Mouse (Mus musculus): ENCODE measurements around the gene Ppargc1a. TPM values are rescaled to one million over a fixed set of nuclear protein-coding genes. Genes with fewer than 3 reads are reported as not detected.

Ppargc1a gene
- total RNA-seq, 2 experiments from 2014 or later, result 51.4 to 53.7 TPM

DNA sequence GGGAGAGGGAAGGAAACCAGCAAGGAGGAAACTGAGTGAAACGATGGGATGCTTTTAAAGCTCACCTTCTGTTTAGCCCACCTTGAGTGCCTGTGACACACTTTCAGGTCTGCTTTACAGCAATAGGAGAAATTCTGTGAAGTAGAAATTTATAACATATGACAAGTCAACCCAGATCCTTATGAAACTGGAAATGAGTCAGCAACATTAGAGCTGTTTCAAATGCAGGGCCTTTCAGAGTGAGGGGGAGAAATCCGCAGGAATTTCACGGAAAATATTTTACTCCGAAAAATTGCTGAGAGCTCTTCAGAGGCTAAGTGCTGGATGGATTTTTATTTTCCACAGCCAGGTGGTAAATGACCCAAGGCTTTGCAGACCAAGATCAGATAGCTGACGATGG lies 133.6 kb downstream of the Ppargc1a start:
- DNase-seq (ENCODE audit: low spot score in 2 of 2), result peak in 1 of 2 experiments; percentile 53
- intact Hi-C loops (cut with DNase I), result no loop called here

DNA sequence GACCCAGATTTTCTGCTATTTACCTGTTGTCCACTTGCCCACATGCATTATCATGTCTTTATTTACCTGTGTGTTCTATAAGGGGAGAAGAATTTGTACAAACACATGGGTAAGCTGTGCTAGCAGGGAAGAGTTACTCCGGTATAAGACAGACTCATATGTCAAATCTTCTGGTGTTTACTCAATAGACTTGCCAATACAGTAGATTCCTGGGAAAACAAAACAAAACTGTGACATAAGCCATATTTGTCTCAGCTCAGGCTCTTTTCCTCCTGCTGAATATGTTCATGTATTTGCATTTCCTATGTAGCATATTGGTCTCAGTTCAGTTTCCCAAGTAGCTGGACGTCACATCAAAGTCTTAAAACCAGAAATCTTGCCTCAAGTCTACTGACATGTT lies 135.0 kb downstream of the Ppargc1a start:
- intact Hi-C loops (cut with DNase I), result no loop called here
- DNase-seq (ENCODE audit: low spot score in 2 of 2), result no peak

DNA sequence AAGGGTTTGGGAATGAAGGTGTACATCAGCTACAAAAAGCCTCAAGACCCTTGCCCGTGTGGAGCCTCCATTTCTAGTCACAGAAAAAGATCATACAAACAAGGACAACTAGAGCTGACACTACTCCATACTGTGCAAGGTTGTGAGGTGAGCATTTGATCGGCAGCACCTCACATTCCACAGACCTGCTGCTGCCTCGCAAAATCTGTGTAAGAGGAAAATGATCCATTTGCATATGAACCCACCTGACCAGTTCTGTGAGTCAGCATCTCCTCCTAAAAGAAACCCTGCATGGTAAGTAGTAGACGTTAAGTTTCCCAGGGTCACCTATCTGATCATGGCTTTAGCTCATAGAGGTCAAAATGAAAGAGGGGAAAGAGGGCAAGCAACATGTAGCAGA lies 135.5 kb downstream of the Ppargc1a start:
- intact Hi-C loops (cut with DNase I), result no loop called here
- no peak for DNase-seq (ENCODE audit: low spot score in 2 of 2)

DNA sequence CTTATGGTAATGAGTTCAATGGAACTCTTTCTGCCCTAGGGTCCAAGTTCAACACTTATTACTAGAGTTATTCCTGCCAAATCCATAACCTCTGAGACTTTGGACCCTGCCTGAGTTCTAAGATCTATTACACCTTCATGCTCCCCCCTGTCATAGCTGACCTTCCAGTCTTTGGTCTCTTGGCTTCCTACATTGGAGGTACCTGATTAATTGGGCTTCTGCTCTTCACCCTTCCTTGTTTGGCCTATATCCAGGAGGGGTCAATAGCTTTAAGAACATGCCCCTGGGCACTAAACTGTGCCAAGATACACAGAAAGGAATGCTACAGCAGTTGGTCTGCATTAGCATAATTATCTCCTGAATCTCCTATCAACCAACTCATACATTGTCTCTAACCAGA lies 141.1 kb downstream of the Ppargc1a start:
- intact Hi-C loops (cut with DNase I), result no loop called here
- no peak for DNase-seq (ENCODE audit: low spot score in 2 of 2)

DNA sequence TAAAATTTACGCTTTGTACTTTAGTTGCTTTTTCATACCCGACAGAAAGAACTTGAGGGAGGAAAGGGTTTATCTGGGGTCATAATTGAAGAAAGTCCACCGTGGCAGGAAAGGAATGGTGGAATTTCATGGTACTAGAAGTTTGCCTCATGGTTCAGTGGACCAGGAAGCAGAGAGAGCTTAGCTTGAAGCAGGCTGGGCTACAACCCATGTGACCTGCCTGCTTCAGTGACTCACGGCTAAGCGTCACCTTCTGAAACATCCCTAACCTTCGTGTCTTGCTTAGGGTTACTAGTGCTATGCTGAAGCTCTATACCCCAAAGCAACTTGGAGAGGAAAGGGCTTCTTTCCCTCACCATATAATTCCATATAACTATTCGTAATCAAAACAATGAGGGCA lies 151.1 kb downstream of the Ppargc1a start:
- no peak for DNase-seq (ENCODE audit: low spot score in 2 of 2)

DNA sequence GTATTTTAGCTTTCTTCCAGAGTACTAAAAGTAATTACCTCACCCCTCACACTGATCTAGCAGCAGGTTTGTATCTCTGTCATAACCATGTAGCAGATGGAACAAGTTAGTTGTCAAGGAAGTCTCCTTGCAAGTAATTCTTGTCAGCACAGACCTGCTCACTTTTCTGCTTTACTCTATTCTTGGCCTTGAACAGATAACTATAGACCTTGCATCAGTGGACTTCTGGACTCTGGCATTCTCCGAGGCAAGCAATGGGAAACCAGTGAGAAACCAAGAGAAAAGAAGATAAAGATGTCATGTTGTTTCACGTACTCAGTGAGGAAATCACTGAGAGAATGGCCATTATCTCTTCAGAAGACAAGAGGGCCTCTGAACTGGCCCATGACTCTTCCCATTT lies 152.1 kb downstream of the Ppargc1a start:
- no peak for DNase-seq (ENCODE audit: low spot score in 2 of 2)
- intact Hi-C loops (cut with DNase I), result no loop called here

More for the DNA sequence above, 151.1 kb downstream of the Ppargc1a start:
- intact Hi-C loops (cut with DNase I), result no loop called here

DNA sequence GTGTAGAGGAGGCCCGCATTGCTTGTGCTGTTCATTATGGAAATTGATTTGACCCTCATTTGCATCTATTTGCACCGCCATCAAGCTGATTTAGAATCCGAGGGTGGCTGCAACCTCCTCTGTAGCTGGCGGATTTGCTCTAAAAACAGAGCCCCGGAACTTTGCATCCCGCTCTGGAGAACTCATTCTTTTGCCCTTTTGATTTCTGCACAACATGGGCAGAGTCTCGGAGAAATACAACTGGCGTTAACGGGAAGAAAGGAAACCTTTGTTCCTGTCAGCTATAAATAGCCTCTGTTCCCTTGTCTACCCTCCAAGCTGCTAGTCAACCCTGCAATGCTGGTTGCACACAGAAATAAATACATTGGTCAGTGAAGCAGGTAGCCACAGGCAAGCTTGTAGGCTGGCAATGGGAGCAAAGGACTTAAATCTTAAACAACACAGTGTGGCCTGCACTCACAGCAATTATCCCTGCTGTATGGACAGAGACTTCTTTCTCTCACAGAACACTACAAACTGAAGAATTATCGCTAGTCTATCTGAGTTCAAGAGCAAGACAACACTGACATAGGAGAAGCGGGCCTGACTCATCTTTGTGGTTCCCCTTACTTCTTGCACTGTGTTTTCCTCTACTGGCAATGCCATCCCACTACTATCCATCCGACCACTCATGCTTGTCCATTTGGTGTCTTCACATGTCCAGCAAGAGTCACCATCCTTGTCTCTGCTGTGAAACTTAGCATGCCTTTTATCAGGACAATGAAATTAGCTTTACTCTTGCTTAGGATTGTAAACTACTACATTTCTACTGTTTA lies 155.0 kb downstream of the Ppargc1a start:
- intact Hi-C loops (cut with DNase I), result no loop called here
- no peak for DNase-seq (ENCODE audit: low spot score in 2 of 2)

DNA sequence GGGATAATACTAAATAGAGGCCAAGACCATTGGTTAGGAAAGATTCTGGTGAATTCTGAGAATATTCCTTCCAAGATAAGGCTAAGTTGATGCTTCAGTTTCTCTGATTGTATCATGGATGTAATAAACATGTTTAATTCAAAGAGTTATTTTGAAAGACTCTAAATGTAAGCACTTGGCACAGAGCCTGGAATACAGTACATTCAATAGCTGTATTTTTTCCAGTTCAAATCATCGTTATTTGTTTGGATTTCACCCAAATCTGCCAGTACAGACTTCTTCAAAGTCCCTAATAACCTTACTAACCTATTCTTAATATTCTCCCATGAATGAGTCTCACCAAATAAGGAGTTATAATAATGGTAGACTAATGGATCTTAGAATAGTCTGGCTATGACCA lies 157.5 kb downstream of the Ppargc1a start:
- no peak for DNase-seq (ENCODE audit: low spot score in 2 of 2)
- intact Hi-C loops (cut with DNase I), result no loop called here

DNA sequence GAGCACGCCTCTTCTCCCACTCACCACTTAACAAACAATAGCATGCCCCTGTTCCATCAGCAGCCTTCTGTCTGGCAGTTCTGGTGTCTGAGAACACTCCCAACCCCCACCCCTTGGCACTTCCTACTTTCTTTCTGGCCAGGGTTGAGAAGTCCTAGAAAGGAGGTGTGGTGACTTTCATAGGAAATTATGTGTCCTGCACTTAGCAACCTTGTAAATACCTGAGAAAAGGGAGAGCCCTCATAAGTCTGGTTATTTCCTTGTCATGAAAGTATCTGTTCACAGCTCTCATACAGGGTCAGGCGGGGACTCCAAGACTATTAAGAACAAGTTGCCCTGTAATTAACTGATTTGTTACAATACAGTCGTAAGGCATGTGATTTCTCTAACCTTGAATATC lies 161.1 kb downstream of the Ppargc1a start:
- DNase-seq (ENCODE audit: low spot score in 2 of 2), result no peak
- intact Hi-C loops (cut with DNase I), result no loop called here

Measured in left cerebral cortex, postnatal 25 days (tissue).